Mouse (Mus musculus): ENCODE measurements around the gene Homez.

DNA sequence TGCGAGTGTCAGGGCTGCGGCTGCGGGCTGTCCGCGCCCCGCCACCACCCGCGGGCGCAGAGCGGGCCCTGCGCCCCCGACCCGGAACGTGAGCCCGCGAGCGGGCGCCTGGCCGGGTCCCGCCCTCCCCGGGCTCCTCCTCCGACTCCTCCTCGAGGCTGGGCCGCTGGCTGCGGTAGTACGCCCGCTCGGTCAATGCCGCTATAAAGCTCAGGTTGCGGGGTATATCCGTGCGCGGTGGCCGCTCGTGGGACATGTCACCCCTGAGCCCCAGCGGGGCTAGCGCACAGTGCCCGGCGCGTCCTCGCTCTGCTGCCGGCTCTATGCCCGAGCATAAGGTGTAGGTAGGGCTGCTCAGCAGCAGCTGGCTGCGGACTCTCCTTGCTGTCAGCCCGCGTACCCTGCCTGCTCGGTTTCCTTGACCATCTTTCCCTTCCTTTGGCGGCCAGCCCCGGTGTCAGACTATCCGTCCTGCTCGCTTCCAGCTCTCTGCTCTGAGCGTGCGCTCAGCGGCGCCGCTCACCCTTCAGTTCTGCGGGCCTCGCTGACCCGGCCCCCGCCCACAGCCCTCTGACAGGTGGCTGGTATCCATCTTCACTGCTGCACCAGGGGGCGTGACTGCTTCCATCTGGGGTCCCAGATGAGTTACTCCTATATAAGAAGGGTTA is 6.4 kb upstream of the Homez start, which contains the start of gene Ppp1r3e:
- TF ChIP-seq CTCF (IDR thresholded peaks at IDR 0.05; ENCODE audit: low read depth), result no peak; the same call in 1 of the 2 replicates
- TF ChIP-seq EP300 (optimal IDR thresholded peaks at IDR 0.05), result no peak
